Mouse (Mus musculus): ENCODE measurements around the gene Ube3b. TPM values are rescaled to one million over a fixed set of nuclear protein-coding genes. Genes with fewer than 3 reads are reported as not detected.
A peak's percentile ranks its signal among the peaks of the same experiment; 100 is the strongest.

Gene Ube3b
- 36.6 and 76.1 TPM in 2 replicates for polyA plus RNA-seq (2012; rRNA removed)

GRCm38 (mm10) chr5:114380209-114381012, at the start of gene Ube3b, which contains the start of gene Kctd10:
Ube3b (plus strand) TSS chr5:114380607.
Kctd10 (minus strand) TSS chr5:114380508.
- peak within 1 kb of the TSS; percentile 83 for H3K27ac ChIP-seq (ENCODE audit: insufficient read depth, low read depth, low read length)

GRCm38 (mm10) chr5:114342996-114343395, 37.4 kb upstream of the Ube3b start:
- Histone ChIP-seq H3K27me3 (ENCODE audit: control insufficient read depth, insufficient read depth, low read length) (no peaks in the 10 kb centered on the region), H3K36me3 (ENCODE audit: control insufficient read depth, insufficient read depth, low read length) (no peaks in the 10 kb centered on the region), H3K27ac (ENCODE audit: insufficient read depth, low read depth, low read length) (no peak overlapping the region), H3K4me3 (ENCODE audit: low read depth, low read length) (no peak overlapping the region), H3K4me1 (ENCODE audit: control insufficient read depth, insufficient read depth, insufficient read length, low read length) (no peaks in the 10 kb centered on the region)
- WGBS: 41% methylated on average over 5 of the region's 5 CpGs
- TF ChIP-seq CTCF (IDR thresholded peaks at IDR 0.05; ENCODE audit: extremely low read depth, insufficient read length, insufficient replicate concordance, low read depth, low read length): no peak
- TF ChIP-seq POLR2A (IDR thresholded peaks at IDR 0.05; ENCODE audit: low read depth, low read length): no peak

More at GRCm38 (mm10) chr5:114380209-114381012, at the start of gene Ube3b, which contains the start of gene Kctd10:
- peaks cover 20% of the 10 kb centered on the region for H3K4me1 ChIP-seq (ENCODE audit: control insufficient read depth, insufficient read depth, insufficient read length, low read length)
- WGBS: 1% methylated on average over 73 of the region's 74 CpGs
- H3K27me3 ChIP-seq (ENCODE audit: control insufficient read depth, insufficient read depth, low read length): no peaks in the 10 kb centered on the region
- H3K36me3 ChIP-seq (ENCODE audit: control insufficient read depth, insufficient read depth, low read length): peaks cover 8% of the 10 kb centered on the region; the same call in 1 of the 2 replicates
- H3K4me3 ChIP-seq (ENCODE audit: low read depth, low read length): peak within 1 kb of the TSS; percentile 69
- TF ChIP-seq POLR2A (IDR thresholded peaks at IDR 0.05; ENCODE audit: low read depth, low read length) (peak; percentile 92), CTCF (IDR thresholded peaks at IDR 0.05; ENCODE audit: extremely low read depth, insufficient read length, insufficient replicate concordance, low read depth, low read length) (peak; percentile 17; the same call in 1 of the 2 replicates)

GRCm38 (mm10) chr5:114343612-114344011, 36.8 kb upstream of the Ube3b start:
- WGBS: 69% methylated on average over 7 of the region's 7 CpGs
- no peaks in the 10 kb centered on the region for H3K36me3 ChIP-seq (ENCODE audit: control insufficient read depth, insufficient read depth, low read length)
- no peaks in the 10 kb centered on the region for H3K27me3 ChIP-seq (ENCODE audit: control insufficient read depth, insufficient read depth, low read length)
- H3K4me1 ChIP-seq (ENCODE audit: control insufficient read depth, insufficient read depth, insufficient read length, low read length): no peaks in the 10 kb centered on the region
- no peak overlapping the region for H3K27ac ChIP-seq (ENCODE audit: insufficient read depth, low read depth, low read length)
- H3K4me3 ChIP-seq (ENCODE audit: low read depth, low read length): no peak overlapping the region
- TF ChIP-seq CTCF (IDR thresholded peaks at IDR 0.05; ENCODE audit: extremely low read depth, insufficient read length, insufficient replicate concordance, low read depth, low read length) (no peak), POLR2A (IDR thresholded peaks at IDR 0.05; ENCODE audit: low read depth, low read length) (no peak)

GRCm38 (mm10) chr5:114345538-114345937, 34.9 kb upstream of the Ube3b start:
- 26% methylated on average over 3 of the region's 3 CpGs for WGBS
- no peaks in the 10 kb centered on the region for H3K36me3 ChIP-seq (ENCODE audit: control insufficient read depth, insufficient read depth, low read length)
- no peaks in the 10 kb centered on the region for H3K4me1 ChIP-seq (ENCODE audit: control insufficient read depth, insufficient read depth, insufficient read length, low read length)
- no peak overlapping the region for H3K27ac ChIP-seq (ENCODE audit: insufficient read depth, low read depth, low read length)
- TF ChIP-seq CTCF (IDR thresholded peaks at IDR 0.05; ENCODE audit: extremely low read depth, insufficient read length, insufficient replicate concordance, low read depth, low read length) (no peak), POLR2A (IDR thresholded peaks at IDR 0.05; ENCODE audit: low read depth, low read length) (no peak)
- no peak overlapping the region for H3K4me3 ChIP-seq (ENCODE audit: low read depth, low read length)
- no peaks in the 10 kb centered on the region for H3K27me3 ChIP-seq (ENCODE audit: control insufficient read depth, insufficient read depth, low read length)

- Histone ChIP-seq H3K4me1 (ENCODE audit: control insufficient read depth, insufficient read depth, insufficient read length, low read length) (no peaks in the 10 kb centered on the region), H3K27ac (ENCODE audit: insufficient read depth, low read depth, low read length) (no peak overlapping the region), H3K36me3 (ENCODE audit: control insufficient read depth, insufficient read depth, low read length) (no peaks in the 10 kb centered on the region), H3K27me3 (ENCODE audit: control insufficient read depth, insufficient read depth, low read length) (no peaks in the 10 kb centered on the region), H3K4me3 (ENCODE audit: low read depth, low read length) (no peak overlapping the region)
- WGBS: 86% methylated on average over 10 of the region's 10 CpGs
- TF ChIP-seq CTCF (IDR thresholded peaks at IDR 0.05; ENCODE audit: extremely low read depth, insufficient read length, insufficient replicate concordance, low read depth, low read length): no peak
- TF ChIP-seq POLR2A (IDR thresholded peaks at IDR 0.05; ENCODE audit: low read depth, low read length): no peak
Observed at GRCm38 (mm10) chr5:114347005-114347404, 33.4 kb upstream of the Ube3b start.

GRCm38 (mm10) chr5:114351490-114351889, 28.9 kb upstream of the Ube3b start:
- WGBS: 62% methylated on average over 10 of the region's 10 CpGs

GRCm38 (mm10) chr5:114356250-114356935, 24.0 kb upstream of the Ube3b start:
- Histone ChIP-seq H3K27me3 (ENCODE audit: control insufficient read depth, insufficient read depth, low read length) (no peaks in the 10 kb centered on the region), H3K4me3 (ENCODE audit: low read depth, low read length) (no peak overlapping the region), H3K4me1 (ENCODE audit: control insufficient read depth, insufficient read depth, insufficient read length, low read length) (no peaks in the 10 kb centered on the region), H3K36me3 (ENCODE audit: control insufficient read depth, insufficient read depth, low read length) (peaks cover 7% of the 10 kb centered on the region), H3K27ac (ENCODE audit: insufficient read depth, low read depth, low read length) (peak overlapping the region; percentile 27)
- no peak; the same call in 1 of the 2 replicates for TF ChIP-seq POLR2A (IDR thresholded peaks at IDR 0.05; ENCODE audit: low read depth, low read length)
- peak; percentile 67; the same call in 1 of the 2 replicates for TF ChIP-seq CTCF (IDR thresholded peaks at IDR 0.05; ENCODE audit: extremely low read depth, insufficient read length, insufficient replicate concordance, low read depth, low read length)
- 19% methylated on average over 7 of the region's 7 CpGs for WGBS

More at GRCm38 (mm10) chr5:114351490-114351889, 28.9 kb upstream of the Ube3b start:
- Histone ChIP-seq H3K27me3 (ENCODE audit: control insufficient read depth, insufficient read depth, low read length) (no peaks in the 10 kb centered on the region), H3K4me3 (ENCODE audit: low read depth, low read length) (no peak overlapping the region), H3K4me1 (ENCODE audit: control insufficient read depth, insufficient read depth, insufficient read length, low read length) (no peaks in the 10 kb centered on the region), H3K27ac (ENCODE audit: insufficient read depth, low read depth, low read length) (no peak overlapping the region), H3K36me3 (ENCODE audit: control insufficient read depth, insufficient read depth, low read length) (no peaks in the 10 kb centered on the region)
- TF ChIP-seq POLR2A (IDR thresholded peaks at IDR 0.05; ENCODE audit: low read depth, low read length) (no peak), CTCF (IDR thresholded peaks at IDR 0.05; ENCODE audit: extremely low read depth, insufficient read length, insufficient replicate concordance, low read depth, low read length) (peak; percentile 31; the same call in 1 of the 2 replicates)

All from small intestine, adult 2 months (tissue).